Mouse (Mus musculus) ovary, adult 18-20 months (tissue): ENCODE data around the gene Tm6sf2.
"Not testable (repeated sequence)": the region's sequence is repeated elsewhere in the genome, so short reads cannot be mapped to it uniquely, and the experiment has no call there.

Source experiments
- DNase-seq: peaks from one replicate; pipeline ENCODE4 v3.0.0; 2022; ENCODE audit warnings: low spot score, mixed read lengths

The Tm6sf2 gene

DNA sequence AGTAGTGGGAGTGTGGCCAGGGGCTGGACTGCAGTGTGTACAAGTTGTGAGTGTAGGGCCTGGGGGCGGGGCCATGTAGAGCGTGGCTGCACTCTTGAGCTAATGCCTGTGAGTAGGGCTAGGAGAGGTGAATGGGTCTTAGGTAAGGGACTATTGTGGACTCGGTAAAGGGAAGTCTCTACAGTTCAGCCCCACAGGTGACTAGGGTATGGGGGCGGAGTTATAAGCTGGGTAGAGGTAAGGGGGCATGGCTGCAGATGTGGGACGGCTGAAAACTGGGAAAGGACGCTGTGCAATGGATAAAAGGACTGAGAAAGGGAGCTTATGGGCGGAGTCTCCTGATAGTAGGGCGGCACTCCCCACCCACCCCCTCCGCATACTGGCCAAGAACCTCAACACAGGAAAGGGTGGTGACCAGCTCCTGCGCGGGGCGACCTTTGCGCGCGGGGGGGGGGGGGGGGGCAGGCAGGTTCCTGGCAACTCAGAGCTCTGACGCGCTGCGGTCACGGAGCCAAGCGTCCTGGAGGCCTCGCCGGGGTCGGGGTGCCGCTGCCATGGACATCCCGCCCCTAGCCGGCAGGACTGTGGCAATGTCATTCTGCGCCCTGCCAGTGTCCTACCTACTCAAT, at the start of gene Tm6sf2:
Gene Tm6sf2, plus strand, starts transcription at position 484 of the 629 bp plus-strand sequence.
- DNase-seq = peak; percentile 9

DNA sequence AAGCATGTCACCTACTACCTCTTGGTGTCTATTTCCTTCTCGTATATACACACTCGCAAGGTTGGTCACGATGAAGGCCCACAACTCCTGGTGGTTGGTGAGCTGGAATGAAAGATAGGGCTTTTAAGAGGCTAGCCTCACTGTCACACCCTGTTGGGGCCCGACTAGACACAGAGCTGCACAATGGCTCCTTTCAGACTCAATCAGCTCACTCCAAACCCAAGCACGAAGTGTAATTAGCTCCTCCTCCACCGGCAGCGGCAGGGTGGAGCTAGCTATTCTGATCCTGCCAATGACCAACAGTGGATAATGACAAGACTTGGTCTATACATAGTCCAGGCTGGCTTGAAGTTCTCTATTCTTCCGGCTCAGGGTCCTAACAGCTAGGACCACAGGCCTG, 49.1 kb upstream of the Tm6sf2 start:
- no peak for DNase-seq

DNA sequence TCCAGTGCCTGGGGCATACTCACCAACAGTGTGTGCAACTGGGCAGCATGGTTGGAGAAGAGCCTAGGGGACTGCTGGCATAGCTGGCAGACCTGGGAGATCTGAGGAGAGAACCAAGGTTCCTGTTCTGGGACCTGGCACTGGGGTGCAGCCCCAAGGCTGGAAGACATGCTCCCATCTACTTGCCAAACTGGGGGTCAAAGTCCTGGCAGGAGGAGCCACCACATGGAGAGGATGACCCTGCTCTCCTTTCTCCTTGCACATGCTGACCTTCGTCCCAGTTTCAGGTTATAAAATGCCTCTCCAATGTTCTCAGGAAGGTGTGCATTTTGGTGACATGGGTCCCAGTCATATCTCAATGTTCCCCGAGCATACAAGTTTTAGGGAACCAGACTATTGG, 46.6 kb upstream of the Tm6sf2 start:
- no peak for DNase-seq

DNA sequence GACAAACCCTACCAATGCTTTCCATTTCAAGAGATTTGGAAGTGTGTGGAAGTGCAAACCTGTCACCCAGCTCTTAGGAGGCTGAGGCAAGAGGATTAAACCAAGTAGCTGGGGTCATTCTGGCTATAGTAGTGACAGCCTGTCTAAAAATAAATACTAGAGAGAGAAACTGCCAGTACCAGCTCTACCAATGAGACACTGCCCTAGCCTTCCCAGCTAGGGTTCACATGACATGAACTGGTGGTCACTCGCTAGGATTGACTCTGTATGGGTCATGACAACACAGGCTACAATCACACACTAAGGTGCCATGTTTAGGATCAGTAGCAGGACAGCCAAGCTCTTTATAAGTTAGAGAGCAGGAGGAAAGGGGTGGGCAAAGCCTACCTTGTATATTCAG, 42.5 kb upstream of the Tm6sf2 start:
- DNase-seq = no peak

DNA sequence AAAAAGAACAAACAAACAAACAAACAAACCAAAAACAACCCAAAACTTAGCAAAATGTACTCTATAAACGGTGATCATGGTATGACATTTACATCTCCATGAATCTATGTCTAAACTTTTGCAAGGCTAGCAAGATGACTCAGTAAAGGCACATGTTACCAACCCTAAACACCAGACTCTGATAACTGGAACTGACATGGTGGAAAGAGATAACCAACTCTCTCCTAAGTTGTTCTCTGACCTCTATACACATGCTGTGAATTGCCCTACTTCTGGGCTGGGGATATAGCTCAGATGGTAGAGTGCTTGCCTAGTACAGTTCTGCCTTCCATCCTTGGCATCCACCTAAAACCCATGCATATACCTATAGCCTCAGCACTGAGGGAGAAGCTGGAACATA, 34.7 kb upstream of the Tm6sf2 start:
- DNase-seq = no peak

DNA sequence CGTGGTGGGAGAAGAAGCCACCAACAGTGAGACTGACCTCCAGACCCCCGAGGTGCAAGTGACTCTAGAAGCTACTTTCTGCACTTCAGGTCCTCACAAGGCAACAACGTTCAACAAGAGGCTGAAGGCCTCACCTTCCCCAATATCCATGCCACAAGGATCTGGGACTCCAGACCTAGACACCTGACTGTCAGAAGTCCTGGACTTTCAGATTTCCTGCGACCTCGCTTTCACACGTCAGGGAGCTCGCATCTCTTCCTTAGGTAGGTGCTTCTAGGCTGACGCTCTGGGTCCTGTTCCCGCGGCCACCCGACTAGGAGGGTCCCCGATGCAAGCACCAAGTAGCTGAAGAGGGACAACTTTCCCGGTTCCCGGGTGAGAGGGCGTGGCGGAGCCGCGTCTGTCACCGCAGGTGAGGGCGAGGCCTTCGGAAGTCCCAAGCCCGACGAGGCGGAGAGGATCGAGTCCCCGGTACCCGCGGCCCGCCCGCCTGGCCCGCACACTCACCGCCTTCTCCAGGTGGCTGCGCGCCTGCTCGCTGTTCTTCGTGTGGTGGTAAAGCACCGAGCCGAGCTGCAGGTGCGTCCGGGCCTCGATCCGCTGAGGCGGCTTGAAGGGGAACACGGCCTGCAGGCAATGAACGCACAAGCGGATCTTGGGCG, 30.7 kb upstream of the Tm6sf2 start:
- peak; percentile 19 for DNase-seq

DNA sequence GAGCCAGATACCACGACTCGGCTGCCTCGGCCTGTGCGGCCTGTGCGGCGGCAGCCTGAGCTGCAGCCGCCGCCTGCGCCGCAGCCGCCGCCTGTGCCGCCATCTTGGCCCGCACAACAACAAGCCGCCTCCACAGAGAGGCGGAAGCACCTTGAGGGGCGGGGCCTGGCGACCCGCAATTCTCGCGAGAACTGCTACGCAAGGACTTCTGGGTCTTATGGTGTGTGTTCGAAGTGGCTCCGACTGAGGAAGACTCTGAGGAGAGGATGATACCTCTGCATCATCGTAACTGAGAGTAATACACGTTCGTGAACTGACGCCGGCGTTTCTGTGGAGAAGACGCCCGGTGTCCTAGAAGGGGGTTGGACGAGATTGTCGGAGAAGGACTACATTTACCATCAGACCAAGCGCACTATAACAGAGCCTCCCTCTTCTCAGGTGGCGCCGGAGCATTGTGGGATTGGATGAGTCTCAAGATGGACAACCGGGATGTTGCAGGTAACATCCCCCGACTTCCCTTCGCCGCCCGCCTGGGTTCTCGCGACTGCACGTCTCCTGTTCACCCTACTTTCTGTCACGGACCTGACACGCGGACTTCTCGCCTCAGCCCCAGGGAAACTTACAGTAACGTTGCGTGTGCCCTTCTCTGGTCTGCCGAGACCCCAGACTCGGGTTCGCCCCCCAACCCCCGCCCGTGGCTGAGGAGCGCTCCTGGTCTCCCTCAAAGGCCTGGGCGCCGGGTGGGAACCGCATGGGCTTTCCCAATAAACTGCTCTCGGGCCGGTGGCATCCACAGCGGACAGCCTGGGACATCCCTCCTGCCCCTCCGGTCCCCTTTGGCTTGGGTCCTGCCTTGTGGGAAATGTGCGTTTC, 29.9 kb upstream of the Tm6sf2 start, which contains the start of the genes Mau2 and Sugp1:
Gene Mau2, minus strand, starts transcription at position 152 of the 873 bp plus-strand sequence.
Gene Sugp1, plus strand, starts transcription at position 231 of the 873 bp plus-strand sequence.
- DNase-seq = peak; percentile 91

DNA sequence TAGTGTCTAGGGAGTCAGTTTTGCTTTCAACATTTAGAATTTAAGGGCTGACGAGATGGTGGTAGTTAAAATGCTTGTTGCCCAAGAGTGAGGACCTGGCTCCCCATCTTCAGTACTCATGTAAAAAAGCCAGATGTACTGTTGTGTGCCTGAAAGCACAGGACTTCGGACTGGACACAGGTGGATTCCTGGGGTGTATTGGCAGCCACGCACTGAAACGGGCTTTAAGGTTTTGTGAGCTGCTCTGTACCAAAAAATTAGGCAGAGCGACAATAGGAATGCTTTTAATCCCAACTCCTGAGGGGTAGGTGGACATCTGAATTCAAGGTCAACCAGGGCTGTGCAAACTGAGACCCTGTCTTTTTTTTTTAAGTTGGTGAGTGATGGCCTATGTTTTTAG, 28.7 kb upstream of the Tm6sf2 start:
- no peak for DNase-seq

DNA sequence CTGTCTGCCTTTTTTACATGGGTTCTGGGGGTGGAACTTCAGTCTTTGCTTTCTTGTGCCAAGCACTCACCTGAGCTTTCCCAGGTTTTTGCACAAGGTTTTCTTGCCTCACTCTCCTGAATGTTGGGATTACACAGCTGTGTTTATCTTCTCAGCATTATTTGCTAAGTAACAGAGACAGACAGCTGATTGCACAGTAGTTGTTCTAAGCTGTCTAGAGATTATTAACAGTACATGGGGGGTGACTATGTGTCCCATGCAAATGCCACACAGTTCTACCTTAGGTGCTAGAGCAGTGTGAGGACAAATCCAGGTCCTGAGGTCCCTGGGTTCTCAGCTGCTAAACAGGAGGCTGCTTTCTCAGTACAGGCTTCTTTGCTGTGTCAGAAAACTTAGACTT, 23.1 kb upstream of the Tm6sf2 start:
- no peak for DNase-seq

DNA sequence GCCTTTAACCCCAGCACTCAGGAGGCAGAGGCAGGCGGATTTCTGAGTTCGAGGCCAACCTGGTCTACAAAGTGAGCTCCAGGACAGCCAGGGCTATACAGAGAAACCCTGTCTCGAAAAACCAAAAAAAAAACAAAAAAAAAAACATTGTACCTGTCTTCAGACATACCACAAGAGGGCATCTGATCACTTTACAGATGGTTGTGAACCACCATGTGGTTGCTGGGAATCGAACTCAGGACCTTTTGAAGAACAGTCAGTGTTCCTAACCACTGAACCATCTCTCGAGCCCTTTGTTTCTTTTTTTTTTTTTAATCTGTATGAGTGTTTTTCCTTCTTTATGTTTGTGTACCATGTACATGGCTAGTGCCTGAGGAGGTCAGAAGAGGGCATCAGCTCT, 22.3 kb upstream of the Tm6sf2 start:
- not testable (repeated sequence) for DNase-seq

DNA sequence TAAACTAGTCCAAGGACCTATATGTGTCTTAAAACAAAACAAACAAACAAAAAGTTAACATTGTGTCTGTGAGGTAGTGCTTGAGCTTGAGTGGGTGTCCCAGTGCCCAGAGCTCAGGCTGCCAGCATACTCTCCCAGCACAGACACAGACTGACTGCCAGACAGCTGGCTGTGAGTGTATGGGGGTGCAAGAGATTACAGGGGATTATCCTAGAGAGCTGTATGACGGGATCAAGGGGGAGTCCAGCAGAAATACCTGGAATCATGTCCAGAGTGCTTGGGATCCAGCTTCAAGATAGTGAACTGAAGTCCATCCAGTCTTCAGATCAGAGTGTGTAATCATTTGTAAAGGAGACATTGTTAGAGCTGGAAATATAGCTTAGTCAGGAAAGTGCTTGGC, 15.0 kb upstream of the Tm6sf2 start:
- DNase-seq = no peak

DNA sequence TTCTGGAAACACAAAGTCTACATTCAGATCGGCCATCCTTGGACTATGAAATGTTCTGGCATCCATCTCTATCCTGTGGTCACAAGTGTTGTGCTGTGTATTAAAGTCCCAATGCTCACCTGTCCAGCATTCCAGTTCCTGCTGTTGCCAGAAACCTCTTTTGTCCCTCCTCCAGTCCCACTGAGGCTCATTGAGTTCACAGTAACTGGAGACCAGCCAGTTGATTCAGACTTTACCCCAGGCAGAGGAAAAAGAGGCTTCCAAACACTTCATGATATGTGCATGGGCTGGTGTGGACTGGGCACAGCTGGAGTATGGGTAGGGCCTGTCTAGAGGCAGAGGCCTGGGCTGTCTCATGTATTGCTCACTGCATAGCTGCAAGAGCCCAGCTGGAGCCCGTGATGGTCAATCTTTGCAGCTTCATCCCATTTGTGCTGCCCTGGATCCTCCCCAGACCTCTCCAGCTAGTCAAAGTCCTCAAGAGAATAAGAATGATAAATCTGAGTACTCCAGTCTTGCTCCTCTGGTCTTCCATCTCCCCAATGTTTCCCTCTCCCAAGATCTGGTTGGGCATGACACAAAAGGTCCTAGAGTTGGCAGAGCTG, 786 bp upstream of the Tm6sf2 start:
- no peak for DNase-seq

DNA sequence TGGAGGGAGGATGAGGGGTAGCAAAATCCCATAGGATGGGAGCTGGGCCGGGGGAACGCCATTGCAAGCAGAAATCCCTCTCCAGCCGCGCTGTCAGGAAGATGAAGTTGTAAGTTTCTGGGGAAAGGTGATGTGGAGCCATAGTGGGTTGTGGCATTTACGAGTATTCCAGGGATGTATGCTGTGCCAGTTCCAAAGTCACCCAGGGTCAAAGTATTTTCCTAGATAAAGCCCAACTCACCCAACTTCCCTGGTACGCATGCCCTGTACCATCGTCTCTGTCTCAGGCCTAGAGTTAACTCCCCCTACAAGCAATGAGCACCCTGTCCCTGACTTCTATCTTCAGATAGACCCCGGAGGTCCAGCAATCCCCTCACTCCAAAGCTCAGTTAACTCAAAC, 396 bp downstream of the Tm6sf2 start:
- no peak for DNase-seq

DNA sequence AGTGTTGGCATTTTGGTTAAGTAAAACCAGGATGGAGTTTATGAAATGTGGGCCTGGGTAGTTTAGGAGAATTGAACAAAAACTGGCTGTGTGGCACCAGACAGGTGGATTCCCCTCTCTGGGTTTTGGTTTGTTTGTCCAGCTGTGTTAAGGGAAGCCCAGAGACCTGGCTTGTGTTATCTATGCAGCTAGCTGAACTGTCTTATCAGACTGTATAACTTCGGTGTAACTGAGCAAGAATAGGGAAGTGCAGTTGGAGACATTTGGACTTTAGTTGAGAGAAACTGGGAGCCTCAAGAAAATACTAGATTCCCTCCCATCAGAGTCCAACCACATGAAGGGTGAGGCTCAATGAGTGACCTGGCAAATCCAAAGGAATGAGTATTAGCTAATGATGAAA, 958 bp downstream of the Tm6sf2 start:
- no peak for DNase-seq

DNA sequence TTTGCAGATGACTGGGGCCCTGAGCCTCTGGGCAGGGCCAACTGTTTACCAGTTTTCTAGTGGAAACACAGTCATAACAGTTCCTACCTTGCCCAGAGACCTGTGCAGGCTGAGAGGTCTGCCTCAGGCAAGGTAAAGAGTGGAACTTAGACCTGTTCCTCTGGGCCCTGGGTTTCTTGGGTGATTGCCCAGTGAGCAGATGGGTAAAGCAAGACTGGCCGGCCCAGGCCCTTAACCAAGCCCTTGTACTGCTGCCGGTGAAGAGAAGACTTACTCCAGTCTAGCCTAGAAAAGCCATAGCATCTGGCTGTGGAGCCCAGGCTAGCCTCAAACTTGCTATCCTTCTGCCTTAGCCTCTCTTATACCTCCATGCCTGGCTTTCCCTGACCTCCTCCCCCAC, 9.3 kb downstream of the Tm6sf2 start:
- DNase-seq = no peak

DNA sequence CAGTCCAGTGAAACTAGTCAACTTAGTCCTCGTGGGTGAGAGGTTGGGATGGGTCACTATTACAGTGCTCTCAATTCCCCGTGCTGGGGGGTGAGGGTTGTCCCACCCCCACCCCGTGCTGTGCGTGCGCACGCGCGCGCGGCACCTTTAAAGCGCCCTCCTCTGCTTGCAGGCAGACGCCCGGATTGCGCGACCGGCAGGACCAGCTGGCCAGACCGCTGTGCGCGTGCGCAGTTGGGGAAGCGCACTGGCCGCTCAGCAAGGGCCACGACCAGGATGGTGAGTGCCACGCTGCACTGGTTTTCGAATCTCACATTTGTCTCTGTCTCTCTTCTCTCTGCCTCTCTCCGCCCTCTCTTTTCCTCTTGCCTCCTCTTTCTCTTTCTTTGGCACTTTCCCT, 10.6 kb downstream of the Tm6sf2 start, which contains the start of gene Hapln4:
Gene Hapln4, plus strand, starts transcription at position 173 of the 400 bp plus-strand sequence.
- DNase-seq = no peak

DNA sequence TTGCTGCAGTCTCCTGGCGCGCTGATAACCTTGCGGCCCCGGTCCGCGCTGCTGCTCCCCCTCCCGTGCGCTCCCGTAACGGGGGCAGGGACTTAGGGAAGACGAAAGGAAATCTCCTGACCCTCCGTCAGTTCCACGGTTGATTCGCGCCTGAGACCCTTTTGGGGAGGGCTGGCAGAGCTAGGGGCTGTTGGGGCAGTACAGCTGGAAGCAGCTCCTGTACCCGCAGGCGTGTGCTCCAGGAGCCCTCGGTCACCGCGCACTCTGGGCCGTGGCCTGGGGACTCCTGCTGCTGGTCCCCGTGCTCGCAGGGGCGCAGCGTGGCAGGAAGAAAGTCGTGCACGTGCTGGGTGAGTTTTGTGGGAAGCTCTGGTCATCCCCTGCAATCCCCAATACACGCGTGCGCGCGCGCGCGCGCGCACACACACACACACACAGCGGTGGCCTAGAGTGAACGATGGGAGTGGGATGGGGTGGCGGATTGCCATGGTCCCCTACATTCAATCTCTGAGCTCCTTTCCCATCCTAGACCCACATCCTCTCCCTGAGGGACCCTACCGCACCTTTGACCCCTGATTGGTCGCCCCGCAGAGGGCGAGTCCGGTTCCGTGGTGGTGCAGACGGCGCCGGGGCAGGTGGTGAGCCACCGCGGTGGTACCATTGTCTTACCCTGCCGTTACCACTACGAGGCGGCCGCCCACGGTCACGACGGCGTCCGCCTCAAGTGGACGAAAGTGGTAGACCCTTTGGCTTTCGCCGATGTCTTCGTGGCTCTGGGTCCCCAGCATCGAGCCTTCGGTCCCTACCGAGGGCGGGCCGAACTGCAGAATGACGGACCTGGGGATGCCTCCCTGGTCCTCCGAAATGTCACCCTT, 11.7 kb downstream of the Tm6sf2 start:
- DNase-seq = no peak

DNA sequence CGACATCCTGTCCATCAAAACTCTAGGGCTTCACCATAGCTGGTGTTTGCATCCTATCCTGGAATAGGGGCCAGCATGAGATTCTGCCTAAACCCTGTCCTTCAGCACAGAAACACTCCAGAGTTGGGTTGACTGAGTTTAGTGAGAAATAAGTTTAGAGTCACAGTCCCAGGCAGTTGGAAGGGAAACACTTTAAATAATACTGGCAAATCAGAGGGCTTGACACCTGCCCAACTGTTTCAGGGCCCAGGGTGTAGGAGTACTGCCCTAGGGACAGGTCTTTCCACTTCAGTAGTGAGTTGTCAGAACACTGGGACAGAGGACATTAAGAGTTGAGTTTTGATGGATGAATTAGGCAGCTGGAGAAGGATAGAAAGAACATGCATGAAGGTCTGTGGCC, 13.4 kb downstream of the Tm6sf2 start:
- no peak for DNase-seq

DNA sequence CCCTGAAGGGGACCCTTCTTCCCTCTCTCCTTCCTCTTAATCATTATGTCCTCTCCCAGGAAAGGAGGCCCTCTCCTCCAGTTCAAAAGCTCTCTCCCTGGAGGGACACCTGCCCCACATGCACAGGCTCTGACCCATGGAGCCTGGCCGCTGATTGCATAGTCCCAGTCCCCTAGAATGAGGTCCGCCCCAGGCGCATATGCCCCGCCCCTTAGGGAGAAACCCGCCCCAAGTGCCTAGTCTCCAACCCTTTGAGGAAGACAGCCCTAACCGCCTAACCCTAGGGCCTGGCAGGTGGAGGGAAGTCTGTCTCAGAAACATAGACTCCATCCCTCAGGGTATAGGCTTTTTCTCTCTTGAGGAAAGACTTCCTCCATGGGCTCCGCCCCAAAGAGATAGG, 14.5 kb downstream of the Tm6sf2 start:
- DNase-seq = no peak

DNA sequence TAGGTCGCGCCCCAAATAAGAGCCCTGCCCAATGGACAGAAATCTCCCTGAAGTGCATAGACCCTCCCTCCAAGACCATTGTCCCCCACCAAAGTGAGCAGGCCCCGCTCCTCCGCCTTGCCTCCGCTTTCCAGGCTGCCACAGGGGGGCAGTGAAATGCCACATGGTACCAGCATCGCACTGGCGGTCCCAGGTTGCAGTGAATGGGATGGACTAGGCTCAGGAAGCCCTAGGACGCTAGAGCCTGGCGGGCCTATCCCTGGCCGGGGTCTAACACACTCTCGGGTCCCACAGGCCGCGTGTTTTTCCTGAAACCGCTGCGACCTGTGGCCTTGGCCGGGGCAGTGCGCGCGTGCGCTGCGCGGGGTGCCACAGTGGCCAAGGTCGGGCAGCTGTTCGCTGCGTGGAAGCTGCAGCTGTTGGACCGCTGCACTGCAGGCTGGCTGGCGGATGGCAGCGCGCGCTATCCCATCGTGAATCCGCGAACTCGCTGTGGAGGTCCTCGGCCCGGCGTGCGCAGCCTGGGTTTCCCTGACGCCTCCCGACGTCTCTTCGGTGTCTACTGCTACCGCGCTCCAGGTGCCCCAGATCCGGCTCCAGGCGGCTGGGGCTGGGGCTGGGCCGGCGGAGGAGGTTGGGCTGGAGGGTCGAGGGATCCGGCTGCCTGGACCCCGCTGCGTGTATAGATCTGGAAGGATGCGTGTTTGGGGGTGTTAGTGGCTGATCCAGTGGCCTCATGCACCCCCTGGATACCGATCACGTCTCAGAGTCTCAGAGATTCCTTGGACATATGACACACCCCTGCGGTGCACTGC, 15.3 kb downstream of the Tm6sf2 start:
- DNase-seq = no peak
